Mouse (Mus musculus) testis, adult 2 months (tissue): ENCODE measurements at regions not wholly inside any gene's neighbourhood (a gene's known extent, or its start where the extent isn't known, plus 50 kb on each side); places are given as distances from the start of the nearest gene placed in this dataset.

Experiments
- CTCF ChIP-seq: fragments of 200-500 bp; IDR thresholded peaks from 2 replicates; pipeline ENCODE4 v1.5.1; 2012; ENCODE audit warnings: low read depth, mild to moderate bottlenecking, inconsistent platforms, low read length, moderate library complexity; ENCODE audit not compliant: control insufficient read depth, insufficient read depth, insufficient replicate concordance
- POLR2A ChIP-seq: fragments of 200-500 bp; IDR thresholded peaks from 2 replicates; pipeline ENCODE4 v1.6.1; 2012; ENCODE audit warnings: low read depth, mild to moderate bottlenecking, inconsistent platforms, low read length, moderate library complexity; ENCODE audit not compliant: control insufficient read depth

DNA sequence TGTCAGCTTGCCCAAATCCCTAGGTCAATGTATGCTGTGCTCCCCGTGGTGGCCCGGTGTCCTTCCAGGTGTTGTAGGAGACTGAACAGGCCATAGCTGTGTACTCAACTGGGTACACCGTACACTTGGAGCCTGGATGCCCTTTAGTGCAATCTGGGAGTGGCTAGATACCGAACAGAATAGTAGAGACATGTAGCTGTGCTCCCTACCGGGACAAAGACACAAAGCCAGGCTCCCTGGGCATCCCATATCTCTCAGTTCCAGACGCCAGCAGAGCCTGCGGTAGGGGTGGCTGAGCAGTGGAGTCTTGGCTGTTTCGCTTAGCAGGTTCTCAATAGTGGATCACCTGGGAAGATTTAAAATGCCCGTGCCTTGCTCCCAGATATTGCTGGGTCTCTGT lies 136.7 kb upstream of the Ubl3 start:
- TF ChIP-seq CTCF (no peak), POLR2A (no peak)
